Mouse (Mus musculus) CH12.LX (cell line): Measurements from ENCODE around the gene Xylt1. TPM values are rescaled to one million over a fixed set of nuclear protein-coding genes. Genes with fewer than 3 reads are reported as not detected.

Source experiments
- DNase-seq: peaks from one replicate; pipeline ENCODE4 v3.0.0-alpha.2; 2013; ENCODE audit errors: extremely low read depth
- H3K27ac ChIP-seq: 2 replicates; pipeline ENCODE4 v1.5.1; 2012; ENCODE audit warnings: low read depth, mild to moderate bottlenecking, control low read depth, moderate library complexity; ENCODE audit not compliant: insufficient read depth
- H3K27me3 ChIP-seq: replicated peaks from 2 replicates; pipeline ENCODE3; 2012; ENCODE audit warnings: inconsistent platforms
- H3K36me3 ChIP-seq, 2 experiments: replicated peaks in 1 of 2; 2 replicates each; pipeline versions ENCODE3 to v1.6.1; 2012; ENCODE audit warnings: inconsistent platforms in 1 of 2, low read length in 1 of 2, mild to moderate bottlenecking in 1 of 2, mixed read lengths in 1 of 2, moderate library complexity in 1 of 2; ENCODE audit not compliant: control insufficient read depth in 1 of 2, insufficient read depth in 1 of 2
- H3K4me1 ChIP-seq, 2 experiments: 2 replicates each; pipeline ENCODE4 v1.6.1; 2012; ENCODE audit warnings: inconsistent platforms in 1 of 2, moderate library complexity in 1 of 2; ENCODE audit not compliant: insufficient read depth in 2 of 2, control insufficient read depth in 1 of 2
- H3K4me2 ChIP-seq: 2 replicates; pipeline ENCODE4 v1.6.1; 2012; ENCODE audit warnings: low read depth, mild to moderate bottlenecking, control low read depth; ENCODE audit not compliant: poor library complexity, insufficient read depth, severe bottlenecking
- H3K4me3 ChIP-seq, 3 experiments: fragments of 150-350 bp in 1 of 3; sonication (generic) in 1 of 3; replicated peaks in 1 of 3; 2 replicates each; pipeline versions ENCODE3 to v1.5.1; 2011 to 2012; ENCODE audit warnings: low read depth in 2 of 3, low read length in 2 of 3, mild to moderate bottlenecking in 2 of 3, moderate library complexity in 2 of 3, control low read depth in 1 of 3, improper control_type of control experiment in 1 of 3, inconsistent platforms in 1 of 3, mixed read lengths in 1 of 3; ENCODE audit not compliant: poor library complexity in 1 of 3
- H3K79me2 ChIP-seq: replicated peaks from 2 replicates; pipeline ENCODE4 v1.6.1; 2012; ENCODE audit warnings: mild to moderate bottlenecking, moderate library complexity; ENCODE audit not compliant: control insufficient read depth, poor library complexity, insufficient read depth, severe bottlenecking; ENCODE audit errors: extremely low read depth
- H3K9ac ChIP-seq: 2 replicates; pipeline ENCODE4 v1.6.1; 2012; ENCODE audit warnings: low read depth, mild to moderate bottlenecking, control low read depth, moderate library complexity; ENCODE audit not compliant: insufficient read depth
- H3K9me3 ChIP-seq: replicated peaks from 2 replicates; pipeline ENCODE3; 2012; ENCODE audit warnings: low read length, inconsistent platforms, mixed read lengths
- BHLHE40 ChIP-seq: IDR thresholded peaks from 2 replicates; pipeline ENCODE4 v1.6.1; 2011; ENCODE audit warnings: mild to moderate bottlenecking, low read depth, low read length, improper control_type of control experiment
- CHD1 ChIP-seq: IDR thresholded peaks from 2 replicates; pipeline ENCODE4 v1.6.1; 2012; ENCODE audit warnings: low read depth, low read length, improper control_type of control experiment, inconsistent platforms
- CHD2 ChIP-seq: IDR thresholded peaks from 2 replicates; pipeline ENCODE4 v1.6.1; 2011; ENCODE audit warnings: low read length, improper control_type of control experiment
- CTCF ChIP-seq, 2 experiments: IDR thresholded peaks in 1 of 2; conservative IDR thresholded peaks in 1 of 2; 2 replicates each; pipeline ENCODE4 v1.5.1; 2011 to 2012; ENCODE audit warnings: low read depth in 2 of 2, low read length in 2 of 2, improper control_type of control experiment in 1 of 2, inconsistent platforms in 1 of 2, mild to moderate bottlenecking in 1 of 2, moderate library complexity in 1 of 2
- ELF1 ChIP-seq: IDR thresholded peaks from 2 replicates; pipeline ENCODE4 v1.6.1; 2014; ENCODE audit warnings: low read depth, mild to moderate bottlenecking, inconsistent platforms, low read length, improper control_type of control experiment
- EP300 ChIP-seq: IDR thresholded peaks from 2 replicates; pipeline ENCODE4 v1.6.1; 2011; ENCODE audit warnings: low read length, improper control_type of control experiment
- ETS1 ChIP-seq: conservative IDR thresholded peaks from 2 replicates; pipeline ENCODE4 v1.6.1; 2012; ENCODE audit warnings: low read depth, mild to moderate bottlenecking, inconsistent platforms, low read length, improper control_type of control experiment, moderate library complexity
- GABPA ChIP-seq: IDR thresholded peaks from 2 replicates; pipeline ENCODE4 v1.6.1; 2012; ENCODE audit warnings: low read depth, low read length, improper control_type of control experiment, inconsistent platforms; ENCODE audit not compliant: insufficient replicate concordance
- HCFC1 ChIP-seq: IDR thresholded peaks from 2 replicates; pipeline ENCODE4 v1.6.1; 2012; ENCODE audit warnings: low read depth, mild to moderate bottlenecking, inconsistent platforms, low read length, improper control_type of control experiment
- MAFK ChIP-seq: IDR thresholded peaks from 2 replicates; pipeline ENCODE4 v1.6.1; 2011; ENCODE audit warnings: low read length, improper control_type of control experiment; ENCODE audit not compliant: insufficient replicate concordance
- MAX ChIP-seq: IDR thresholded peaks from 2 replicates; pipeline ENCODE4 v1.6.1; 2011; ENCODE audit warnings: low read length, improper control_type of control experiment
- MAZ ChIP-seq: IDR thresholded peaks from 2 replicates; pipeline ENCODE4 v1.6.1; 2012; ENCODE audit warnings: low read depth, mild to moderate bottlenecking, inconsistent platforms, low read length, improper control_type of control experiment, moderate library complexity
- MEF2A ChIP-seq: IDR thresholded peaks from 2 replicates; pipeline ENCODE4 v1.6.1; 2014; ENCODE audit warnings: low read depth, mild to moderate bottlenecking, inconsistent platforms, low read length, improper control_type of control experiment, borderline replicate concordance
- MXI1 ChIP-seq: IDR thresholded peaks from 2 replicates; pipeline ENCODE4 v1.6.1; 2011; ENCODE audit warnings: mild to moderate bottlenecking, low read depth, low read length, improper control_type of control experiment
- MYC ChIP-seq: IDR thresholded peaks from 2 replicates; pipeline ENCODE4 v1.6.1; 2011; ENCODE audit warnings: low read depth, mild to moderate bottlenecking, improper control_type of control experiment, low read length
- NELFE ChIP-seq: IDR thresholded peaks from 2 replicates; pipeline ENCODE4 v1.6.1; 2011; ENCODE audit warnings: low read depth, low read length, improper control_type of control experiment
- NRF1 ChIP-seq: IDR thresholded peaks from 2 replicates; pipeline ENCODE4 v1.6.1; 2014; ENCODE audit warnings: low read depth, mild to moderate bottlenecking, inconsistent platforms, low read length, improper control_type of control experiment, moderate library complexity
- POLR2A ChIP-seq: IDR thresholded peaks from 2 replicates; pipeline ENCODE4 v1.6.1; 2011; ENCODE audit warnings: low read depth, mild to moderate bottlenecking, improper control_type of control experiment, low read length
- RCOR1 ChIP-seq: conservative IDR thresholded peaks from 2 replicates; pipeline ENCODE4 v1.6.1; 2012; ENCODE audit warnings: low read depth, mild to moderate bottlenecking, inconsistent platforms, low read length, improper control_type of control experiment
- SIN3A ChIP-seq: IDR thresholded peaks from 2 replicates; pipeline ENCODE4 v1.6.1; 2012; ENCODE audit warnings: low read length, improper control_type of control experiment, inconsistent platforms
- SMC3 ChIP-seq: IDR thresholded peaks from 2 replicates; pipeline ENCODE4 v1.6.1; 2011; ENCODE audit warnings: low read depth, low read length, improper control_type of control experiment
- TBP ChIP-seq: conservative IDR thresholded peaks from 2 replicates; pipeline ENCODE4 v1.6.1; 2011; ENCODE audit warnings: low read depth, low read length, improper control_type of control experiment
- TCF12 ChIP-seq: IDR thresholded peaks from 2 replicates; pipeline ENCODE4 v1.6.1; 2014; ENCODE audit warnings: low read depth, mild to moderate bottlenecking, inconsistent platforms, low read length, improper control_type of control experiment
- USF2 ChIP-seq: conservative IDR thresholded peaks from 2 replicates; pipeline ENCODE4 v1.6.1; 2011; ENCODE audit warnings: low read depth, low read length, improper control_type of control experiment
- ZKSCAN1 ChIP-seq: IDR thresholded peaks from 2 replicates; pipeline ENCODE4 v1.6.1; 2012; ENCODE audit warnings: low read depth, inconsistent platforms, low read length, improper control_type of control experiment, borderline replicate concordance
- ZNF384 ChIP-seq: IDR thresholded peaks from 2 replicates; pipeline ENCODE4 v1.6.1; 2012; ENCODE audit warnings: low read depth, low read length, improper control_type of control experiment, inconsistent platforms
- dilution Hi-C: fragments of 300-500 bp; cut with MboI; formaldehyde crosslinking; loops from 2 replicates; pipeline ENCODE4 v1.14.3; 2020; ENCODE audit warnings: low sequenced_read_pairs; ENCODE audit not compliant: extremely low pct_unique_long_range_greater_than_20kb, extremely low pct_ligation_motif_present
- in situ Hi-C: fragments of 300-500 bp; cut with MboI; formaldehyde crosslinking; loops from 3 replicates; pipeline ENCODE4 v1.14.3; 2019; ENCODE audit warnings: low sequenced_read_pairs, low pct_ligation_motif_present, low pct_unique_long_range_greater_than_20kb, mixed read lengths
- polyA plus RNA-seq: library from polyadenylated mRNA; unstranded; fragments of >175 nt; gene quantifications from 2 replicates; pipeline ENCODE4 v1.2.1, GENCODE M21; 2012; ENCODE audit warnings: low read depth; ENCODE audit not compliant: insufficient read length
- total RNA-seq, 2 experiments: library from RNA; depleted of rRNA; stranded (reverse); fragments of 300-350 nt in 1 of 2; fragments of >200 nt in 1 of 2; gene quantifications; 2 replicates each; pipeline ENCODE4 v1.2.3; 2012 to 2014

Xylt1 gene
- total and polyA plus RNA-seq, 3 experiments, result 0.38 to 0.84 (median 0.38) TPM

GRCm38 (mm10) chr7:117594191-117594590 lies 213.4 kb downstream of the Xylt1 start:
- in situ Hi-C loops (no loop called here), dilution Hi-C loops (no loop called here)
- Histone ChIP-seq H3K79me2 (no peaks in the 10 kb centered on the region), H3K4me1 (peaks cover 0 to 28% of the 10 kb centered on the region in 2 experiments; a peak in 3 of 4 replicates), H3K9me3 (no peaks in the 10 kb centered on the region), H3K9ac (no peak overlapping the region), H3K36me3 (no peaks in the 10 kb centered on the region), H3K4me3 (no peak overlapping the region), H3K4me2 (no peak overlapping the region), H3K27ac (no peak overlapping the region), H3K27me3 (no peaks in the 10 kb centered on the region)
- no peak for DNase-seq
- TF ChIP-seq HCFC1 (no peak), MAZ (no peak), ELF1 (no peak), EP300 (no peak), USF2 (no peak), RCOR1 (no peak), MAFK (no peak), MYC (no peak), NELFE (no peak), ZKSCAN1 (no peak), SMC3 (no peak), SIN3A (no peak), MEF2A (no peak), CTCF (conservative IDR thresholded peaks at IDR 0.05 in 1 of 2, IDR thresholded peaks at IDR 0.05 in 1 of 2; ENCODE audit: low read depth in 2 of 2, low read length in 2 of 2) (no peak)

GRCm38 (mm10) chr7:117595029-117595695 lies 214.4 kb downstream of the Xylt1 start:
- Histone ChIP-seq H3K4me1 (peaks cover 0 to 28% of the 10 kb centered on the region in 2 experiments; a peak in 3 of 4 replicates), H3K79me2 (no peaks in the 10 kb centered on the region)
- in situ Hi-C loops, result no loop called here

More at GRCm38 (mm10) chr7:117595029-117595695, 214.4 kb downstream of the Xylt1 start:
- no peak overlapping the region for H3K4me2 ChIP-seq
- no peak overlapping the region for H3K27ac ChIP-seq
- dilution Hi-C loops, result no loop called here
- no peak overlapping the region for H3K4me3 ChIP-seq
- no peak for DNase-seq
- H3K9me3 ChIP-seq, result no peaks in the 10 kb centered on the region
- no peaks in the 10 kb centered on the region for H3K27me3 ChIP-seq
- no peaks in the 10 kb centered on the region for H3K36me3 ChIP-seq
- H3K9ac ChIP-seq, result no peak overlapping the region
- TF ChIP-seq MAX (no peak), MAZ (no peak), EP300 (no peak), CHD1 (no peak), TBP (no peak), NRF1 (no peak), SIN3A (no peak), ZNF384 (no peak), MXI1 (no peak), BHLHE40 (no peak), GABPA (no peak), MYC (no peak), POLR2A (no peak), TCF12 (no peak), ETS1 (no peak), MEF2A (no peak), CHD2 (no peak)
